Mouse (Mus musculus): ENCODE data around the gene BC048403. TPM values are rescaled to one million over a fixed set of nuclear protein-coding genes. Genes with fewer than 3 reads are reported as not detected.

Gene BC048403
- total RNA-seq (2015; ENCODE audit: low replicate concordance) (2.9 and 5.9 TPM in 2 replicates), total RNA-seq (2017; ENCODE audit: low replicate concordance) (not detected in 2 replicates)

DNA sequence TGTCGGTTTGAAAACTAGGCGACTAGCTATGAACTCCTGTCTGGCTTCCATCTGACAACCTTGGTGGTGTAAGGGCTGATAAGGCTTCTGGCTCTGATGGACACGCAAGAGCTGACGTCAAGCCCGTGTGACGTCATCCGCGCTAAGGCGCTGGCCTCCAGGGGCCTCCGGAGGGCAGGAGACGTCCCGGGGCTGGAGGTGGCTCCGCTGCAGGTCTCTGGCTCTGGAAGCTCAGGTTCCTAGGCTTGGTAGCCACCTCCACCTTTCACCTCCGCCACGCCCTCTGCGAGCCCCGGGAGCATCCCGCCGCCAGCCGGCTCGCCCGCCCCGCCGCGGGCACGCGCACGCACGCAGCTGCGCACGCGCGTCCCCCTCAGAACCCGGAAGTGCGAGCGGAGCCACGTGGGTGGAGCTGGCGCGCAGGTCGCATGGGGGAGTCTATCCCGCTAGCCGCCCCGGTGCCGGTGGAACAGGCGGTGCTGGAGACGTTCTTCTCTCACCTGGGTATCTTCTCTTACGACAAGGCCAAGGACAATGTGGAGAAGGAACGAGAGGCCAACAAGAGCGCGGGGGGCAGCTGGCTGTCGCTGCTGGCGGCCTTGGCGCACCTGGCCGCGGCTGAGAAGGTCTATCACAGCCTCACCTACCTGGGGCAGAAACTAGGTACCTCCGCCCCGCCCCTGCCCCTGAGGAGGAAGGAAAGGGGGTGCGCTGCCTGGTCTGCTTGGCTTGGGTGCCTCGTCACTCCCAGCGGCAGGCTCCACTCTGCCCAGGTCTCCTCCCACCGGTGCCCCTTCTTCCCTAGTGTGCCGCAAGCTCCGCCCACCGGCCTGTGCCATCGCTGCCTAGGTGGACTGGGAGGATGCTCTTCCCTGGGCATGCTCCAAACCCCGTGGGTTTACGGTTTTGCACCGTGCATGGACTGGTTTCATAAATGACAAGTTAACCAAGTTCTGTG is at the start of gene BC048403:
BC048403 (plus strand) TSS at position 390 of the 958 bp plus-strand sequence.
- peak; percentile 93 for ATAC-seq (replicated peaks; ENCODE audit: low FRiP score, poor library complexity, severe bottlenecking)

DNA sequence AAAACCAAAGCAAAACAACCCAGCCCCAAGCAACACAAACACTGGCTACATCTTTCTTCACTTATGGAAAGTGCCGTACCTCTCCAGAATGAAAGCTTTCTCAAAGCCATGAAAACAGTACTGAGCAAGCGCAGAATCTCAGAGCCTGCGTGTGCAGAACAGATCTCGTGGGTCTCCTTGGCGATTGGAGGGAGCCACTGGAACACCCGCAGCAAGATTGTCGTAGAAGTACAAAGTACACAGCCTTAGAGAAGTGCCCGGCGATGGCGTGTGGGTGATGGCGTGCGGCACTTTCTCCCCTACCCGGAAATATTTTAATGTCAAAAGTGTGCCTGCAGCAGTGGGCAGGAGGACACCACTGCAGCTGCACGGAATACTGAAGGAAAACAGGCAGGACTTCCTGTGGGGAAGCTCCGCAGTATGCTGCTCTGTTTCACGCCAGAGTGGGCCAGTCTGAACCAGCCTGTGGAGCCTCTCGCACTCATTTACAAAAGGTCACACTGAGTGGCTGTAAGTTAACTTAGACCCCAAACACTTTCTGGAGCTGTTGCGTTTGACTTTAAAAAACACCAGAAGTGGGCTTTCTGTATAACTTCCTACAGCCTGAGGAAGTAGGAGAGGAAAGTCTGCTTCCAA is 46.7 kb upstream of the BC048403 start:
- ATAC-seq (replicated peaks; ENCODE audit: low FRiP score, poor library complexity, severe bottlenecking) = no peak

DNA sequence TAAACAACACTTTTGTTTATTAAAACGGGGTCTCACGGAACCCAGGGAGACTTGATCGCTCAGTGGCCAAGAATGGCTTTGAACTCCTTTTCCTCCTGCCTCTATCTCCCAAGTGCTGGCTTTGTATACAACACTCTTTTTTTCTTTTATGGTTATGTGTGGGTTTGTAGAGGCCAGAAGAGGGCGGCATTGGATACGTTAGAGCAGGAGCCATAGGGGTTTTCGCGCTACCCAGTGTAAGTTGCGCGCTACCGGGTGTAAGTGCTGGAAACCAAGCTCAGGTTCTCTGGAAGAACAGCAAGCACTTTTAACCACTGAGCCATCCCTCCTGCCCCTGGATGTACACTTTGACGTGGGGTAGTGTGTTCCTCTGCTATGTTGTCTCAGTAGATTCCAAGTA is 45.2 kb upstream of the BC048403 start:
- ATAC-seq (replicated peaks; ENCODE audit: low FRiP score, poor library complexity, severe bottlenecking) = no peak

DNA sequence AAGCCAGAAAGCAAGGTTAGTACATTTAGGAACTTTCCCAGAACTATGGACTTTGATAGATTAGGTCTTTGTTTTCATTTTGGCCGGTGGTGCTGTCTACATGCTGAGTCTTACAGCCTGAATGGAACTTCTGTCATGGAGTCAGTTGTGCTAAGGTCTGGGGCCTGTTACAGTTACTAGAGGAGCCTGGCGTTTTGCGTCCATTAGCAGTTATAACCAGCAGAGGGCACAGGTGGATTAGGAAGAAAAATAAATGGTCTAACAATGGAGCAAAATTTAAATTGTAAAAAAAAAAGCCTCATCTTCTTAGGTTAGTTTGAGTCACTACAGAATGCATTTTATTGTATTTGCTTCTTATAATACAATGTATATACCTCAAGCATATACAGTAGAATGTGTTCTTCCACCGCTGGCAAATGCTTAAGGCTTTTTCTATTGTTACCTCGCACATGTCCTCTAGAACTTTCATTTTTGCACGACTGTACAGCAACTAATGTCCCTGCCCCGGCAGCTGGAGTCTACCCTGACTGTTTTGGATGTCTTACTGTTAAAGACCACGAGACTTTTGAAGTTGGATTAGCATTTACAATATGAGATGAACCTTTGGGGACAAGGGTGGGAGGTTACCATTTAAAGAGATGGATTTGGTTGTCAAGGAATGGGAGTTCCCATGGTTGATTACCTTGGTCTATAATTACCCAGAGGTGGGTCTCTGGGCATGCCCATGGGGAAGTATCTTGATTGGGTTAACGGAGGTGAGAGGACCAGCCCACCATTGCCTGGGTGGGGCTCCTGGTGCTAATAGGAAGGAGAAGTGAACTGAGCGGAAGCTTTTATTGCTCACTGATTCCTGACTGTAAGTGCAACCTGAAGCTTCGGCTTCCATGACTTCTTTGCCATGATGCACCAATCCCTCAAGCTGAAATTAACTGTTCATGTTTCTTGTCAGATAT is 38.2 kb upstream of the BC048403 start:
- no peak for ATAC-seq (replicated peaks; ENCODE audit: low FRiP score, poor library complexity, severe bottlenecking)

DNA sequence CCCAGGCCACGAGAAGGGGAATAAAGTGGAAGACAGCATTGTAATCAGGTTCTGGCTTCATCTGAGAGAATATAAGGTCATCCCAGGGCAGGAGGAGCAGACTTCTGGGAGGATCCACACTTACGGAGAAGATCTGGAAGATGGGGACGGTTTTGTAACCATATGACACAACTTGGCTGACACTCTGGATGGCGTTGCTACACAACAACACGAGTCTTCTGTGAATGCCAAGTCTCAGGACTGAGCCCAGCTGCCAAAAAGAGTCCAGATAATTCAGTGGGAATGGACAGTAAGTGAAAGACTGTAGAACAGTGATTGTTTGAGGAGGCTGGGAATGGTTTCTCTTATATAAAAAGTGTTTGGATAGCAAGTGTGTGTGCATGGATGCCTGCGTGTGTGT is 36.1 kb upstream of the BC048403 start:
- ATAC-seq (replicated peaks; ENCODE audit: low FRiP score, poor library complexity, severe bottlenecking) = no peak

DNA sequence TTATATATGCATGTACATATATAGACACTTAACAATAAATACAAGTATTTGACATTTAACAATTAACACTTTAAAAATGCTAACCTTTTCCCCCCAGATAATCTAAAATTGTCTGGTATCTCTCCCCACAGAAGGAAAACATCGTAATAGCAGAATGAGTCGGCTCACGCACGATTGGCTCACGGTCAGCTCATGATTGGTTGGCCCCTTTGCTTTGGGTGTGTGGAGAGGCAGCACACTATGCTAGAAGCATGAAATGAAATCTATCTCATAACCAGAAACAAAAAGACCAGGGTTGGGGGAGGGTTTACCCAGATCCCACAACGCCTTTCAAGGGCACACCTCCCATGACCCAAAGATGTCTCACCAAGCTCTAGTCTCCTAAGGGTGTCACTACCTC is 34.9 kb upstream of the BC048403 start:
- ATAC-seq (replicated peaks; ENCODE audit: low FRiP score, poor library complexity, severe bottlenecking) = no peak

DNA sequence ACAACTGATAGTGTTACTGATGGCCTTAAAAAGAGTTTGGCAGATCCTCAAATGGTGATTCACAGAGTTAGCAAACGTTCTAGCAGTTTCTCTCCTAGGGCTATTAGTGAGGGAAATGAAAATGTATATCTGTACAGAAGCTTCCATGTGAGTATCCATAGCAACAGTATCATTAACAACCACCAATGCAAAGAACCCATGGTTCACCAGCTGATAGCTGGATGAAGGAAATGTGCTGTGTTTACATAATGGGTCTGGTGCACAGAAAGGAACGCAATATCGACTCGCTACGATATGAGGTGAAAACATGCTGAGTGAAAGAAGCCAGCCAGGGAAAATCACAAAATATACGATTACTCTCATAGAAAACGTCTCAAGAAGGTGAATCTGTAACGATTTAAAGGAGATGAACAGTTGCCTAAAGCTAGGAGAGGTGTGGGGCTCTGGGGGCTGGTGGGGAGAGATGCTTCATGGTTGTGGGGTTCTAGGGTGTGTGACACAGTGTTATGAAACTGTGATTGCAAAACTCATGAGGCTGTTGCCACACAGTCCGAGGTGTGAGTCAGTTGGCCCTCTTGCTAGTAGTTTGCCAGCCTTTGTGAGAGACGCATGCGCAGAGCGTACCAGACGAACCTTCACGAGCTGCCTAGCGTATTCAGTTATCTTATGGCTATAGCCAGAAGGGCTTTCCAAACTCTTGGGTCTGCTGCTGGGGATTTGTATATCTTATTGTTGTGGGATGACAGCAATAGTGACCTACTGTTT is 34.2 kb upstream of the BC048403 start:
- ATAC-seq (replicated peaks; ENCODE audit: low FRiP score, poor library complexity, severe bottlenecking) = no peak

DNA sequence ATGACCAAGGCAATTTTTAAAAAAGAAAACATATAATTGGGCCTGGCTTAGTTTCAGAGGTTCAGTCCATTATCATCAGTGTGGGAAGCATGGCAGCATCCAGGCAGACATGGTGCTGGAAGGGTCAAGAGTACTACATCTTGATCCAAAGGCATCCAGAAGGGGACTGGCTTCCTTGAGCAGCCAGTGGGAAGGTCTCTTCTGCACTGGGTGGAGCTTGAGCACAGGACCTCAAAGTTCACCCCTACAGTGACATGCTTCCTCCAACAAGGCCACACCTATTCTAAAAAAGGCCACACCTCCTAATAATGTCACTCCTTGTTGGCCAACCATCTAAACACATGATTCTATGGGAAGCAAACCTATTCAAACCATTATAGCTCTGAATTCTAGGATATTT is 22.9 kb upstream of the BC048403 start:
- no peak for ATAC-seq (replicated peaks; ENCODE audit: low FRiP score, poor library complexity, severe bottlenecking)

DNA sequence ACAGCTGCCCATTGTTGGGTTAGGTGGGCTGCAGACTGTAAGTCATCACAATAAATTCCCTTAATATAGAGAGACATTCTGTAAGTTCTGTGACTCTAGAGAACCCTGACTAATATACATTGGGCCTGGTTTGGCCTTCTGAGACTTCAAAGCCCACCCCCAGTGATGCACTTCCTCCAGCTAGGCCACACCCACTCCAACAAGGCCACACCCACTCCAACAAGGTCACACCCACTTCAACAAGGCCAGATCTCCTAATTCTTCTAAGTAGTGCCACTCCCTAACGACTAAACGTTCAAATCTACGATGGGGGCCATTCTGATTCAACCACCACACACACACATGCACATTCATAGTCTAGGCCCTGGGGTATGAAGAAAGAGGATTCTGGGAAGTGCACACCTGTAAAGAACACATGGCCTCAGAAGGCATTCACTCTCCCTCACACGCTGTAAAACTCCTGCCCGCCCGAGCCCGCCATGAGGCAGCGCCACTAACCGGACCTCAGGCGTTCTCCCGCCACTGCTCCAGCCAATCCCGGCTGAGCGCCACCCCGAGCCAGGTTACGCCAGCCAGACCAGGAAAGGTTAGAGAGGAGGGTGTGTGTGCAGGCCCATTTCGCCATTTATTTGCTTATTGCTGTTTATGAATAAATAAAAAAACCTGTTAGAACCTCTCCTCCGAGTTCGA is 20.7 kb upstream of the BC048403 start:
- ATAC-seq (replicated peaks; ENCODE audit: low FRiP score, poor library complexity, severe bottlenecking) = no peak

DNA sequence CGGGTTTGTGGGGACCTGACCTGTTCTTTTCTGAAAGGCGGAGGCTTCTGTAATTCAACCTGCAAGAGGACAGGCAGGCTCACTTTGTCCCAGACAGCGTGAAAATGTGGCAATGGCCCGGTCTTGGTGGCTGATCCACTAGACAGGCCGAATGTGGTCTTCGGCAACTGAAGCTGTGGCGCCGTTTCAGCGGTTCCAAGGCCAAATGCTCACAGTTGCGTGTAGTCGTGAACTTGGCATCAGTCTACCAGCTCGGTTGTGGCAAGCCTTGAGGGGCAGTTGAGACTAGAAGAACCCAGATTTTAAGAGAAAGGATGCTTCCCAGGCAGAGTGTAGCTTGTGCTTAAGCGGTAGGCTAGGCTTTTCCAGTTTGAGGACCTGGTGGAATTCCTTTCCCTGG is 19.0 kb upstream of the BC048403 start:
- no peak for ATAC-seq (replicated peaks; ENCODE audit: low FRiP score, poor library complexity, severe bottlenecking)

DNA sequence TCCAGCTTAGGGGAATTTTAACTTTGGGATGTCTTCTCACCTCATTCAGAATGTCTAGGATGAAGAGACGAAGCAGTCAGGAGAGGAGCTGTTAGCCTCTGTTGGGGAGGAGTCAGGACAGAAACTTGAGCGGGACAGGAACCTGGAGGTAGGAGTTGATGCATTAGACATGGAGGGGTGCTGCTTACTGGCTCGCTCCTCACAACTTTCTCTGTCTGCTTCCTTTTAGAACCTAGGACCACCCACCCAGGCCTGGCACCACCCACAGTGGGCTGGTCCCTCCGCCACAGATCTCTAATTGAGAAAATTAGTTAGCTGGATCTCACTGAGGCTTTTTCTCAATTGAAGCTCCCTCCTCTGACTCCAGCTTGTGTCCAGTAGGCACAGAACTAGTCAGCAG is 13.2 kb upstream of the BC048403 start:
- no peak for ATAC-seq (replicated peaks; ENCODE audit: low FRiP score, poor library complexity, severe bottlenecking)

DNA sequence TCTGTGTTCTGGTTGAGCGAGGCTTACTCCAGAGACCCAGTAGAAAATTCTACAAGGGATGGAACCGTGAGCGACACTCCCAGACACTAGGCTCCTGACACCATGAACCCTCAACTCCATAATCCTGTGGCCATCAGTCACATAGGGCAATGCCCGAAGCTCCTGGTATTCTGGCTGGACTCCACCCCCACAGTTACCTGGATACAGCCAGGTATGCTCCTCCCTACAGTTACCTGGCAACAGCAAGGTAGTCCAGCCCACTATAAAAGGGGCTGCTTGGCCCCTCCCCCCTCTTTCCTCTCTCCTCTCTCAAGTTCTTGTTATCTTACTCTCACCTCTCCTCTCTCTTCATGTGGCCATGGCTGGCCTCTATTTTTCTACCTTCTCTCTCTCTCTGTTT is 12.6 kb upstream of the BC048403 start:
- ATAC-seq (replicated peaks; ENCODE audit: low FRiP score, poor library complexity, severe bottlenecking) = no peak

DNA sequence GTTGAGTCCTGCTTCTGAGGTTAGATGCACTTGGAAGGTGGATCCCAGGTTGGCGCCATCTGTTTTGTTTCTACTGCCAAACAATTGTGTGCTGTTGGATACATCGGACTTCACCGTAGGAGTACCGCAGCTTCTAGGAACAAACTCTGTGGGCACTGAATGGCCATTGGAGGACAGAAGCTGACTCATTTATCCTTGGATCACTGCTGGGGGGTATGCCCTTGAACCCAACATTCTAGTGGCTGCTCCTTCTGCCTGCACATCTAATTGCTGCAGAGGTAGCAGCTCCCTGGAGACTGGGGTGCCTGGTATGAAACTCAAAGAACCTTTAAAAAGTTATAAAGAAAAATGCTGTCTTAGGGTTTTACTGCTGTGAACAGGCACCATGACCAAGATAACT is 11.5 kb upstream of the BC048403 start:
- ATAC-seq (replicated peaks; ENCODE audit: low FRiP score, poor library complexity, severe bottlenecking) = no peak

DNA sequence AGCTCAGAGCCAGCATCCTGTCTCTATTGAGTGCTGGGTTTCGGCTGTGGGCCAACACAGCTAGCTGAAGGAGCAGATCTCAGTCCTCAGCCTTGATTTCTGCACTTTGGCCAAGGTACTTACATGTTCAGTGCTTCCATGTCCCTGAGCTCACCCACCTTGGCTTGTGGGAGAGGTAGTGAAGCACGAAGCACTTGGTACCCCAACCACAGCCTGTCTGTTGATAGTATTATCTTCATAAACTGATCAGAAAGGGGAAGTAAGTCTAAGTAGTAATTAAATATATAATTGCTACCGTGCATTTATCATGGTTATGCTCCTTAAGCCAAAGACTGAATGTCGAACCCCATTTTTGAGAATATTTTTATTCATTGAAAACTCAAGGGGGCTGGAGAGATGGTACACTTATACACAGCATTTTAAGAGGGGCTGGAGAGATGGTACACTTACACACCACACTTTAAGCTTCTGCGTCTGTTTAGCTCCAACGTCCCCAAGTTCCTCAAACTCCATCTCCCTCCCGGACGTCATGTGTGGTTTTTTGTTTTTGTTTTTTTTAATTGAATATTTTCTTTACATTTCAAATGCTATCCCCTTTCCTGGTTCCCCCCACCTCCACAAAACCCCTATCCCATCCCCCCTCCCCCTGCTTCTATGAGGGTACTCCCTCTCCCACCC is 8.6 kb upstream of the BC048403 start:
- ATAC-seq (replicated peaks; ENCODE audit: low FRiP score, poor library complexity, severe bottlenecking) = no peak

DNA sequence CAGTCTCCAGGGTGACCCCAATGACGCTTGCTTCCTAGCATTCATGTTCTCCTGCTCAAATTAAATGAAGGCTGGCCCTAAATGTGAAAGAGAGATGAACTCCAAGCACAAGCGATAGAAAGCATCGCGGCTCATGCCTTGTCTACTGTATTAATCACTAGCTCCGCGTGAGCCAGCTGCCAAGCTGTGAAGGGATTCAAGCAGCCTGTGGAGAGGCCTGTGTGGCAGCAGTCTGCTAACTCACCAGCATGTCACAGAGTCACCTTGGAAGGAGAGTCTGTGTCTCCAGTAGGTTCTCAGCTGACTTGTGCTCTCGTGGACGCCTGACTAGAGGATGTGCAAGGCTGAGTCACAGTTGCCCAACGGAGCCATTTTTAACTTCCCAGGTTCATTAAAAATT is 7.2 kb upstream of the BC048403 start:
- ATAC-seq (replicated peaks; ENCODE audit: low FRiP score, poor library complexity, severe bottlenecking) = no peak

DNA sequence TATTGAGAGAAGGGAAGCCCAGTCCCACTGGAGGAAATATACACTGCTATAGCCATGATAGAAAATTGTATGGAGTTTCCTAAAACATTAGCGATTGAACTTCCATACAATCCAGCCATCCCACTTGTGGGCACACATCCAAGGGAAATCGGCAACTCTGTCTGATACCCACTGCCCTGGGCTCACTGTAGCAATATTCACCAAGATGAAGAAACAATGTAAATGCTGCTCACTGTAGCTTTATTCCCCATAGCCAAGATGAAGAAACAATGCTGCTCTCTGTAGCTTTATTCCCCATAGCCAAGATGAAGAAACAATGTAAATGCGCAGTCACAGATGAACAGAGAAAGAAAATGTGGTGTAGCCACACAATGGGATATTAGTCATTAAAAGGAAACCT is 2.5 kb upstream of the BC048403 start:
- ATAC-seq (replicated peaks; ENCODE audit: low FRiP score, poor library complexity, severe bottlenecking) = no peak

DNA sequence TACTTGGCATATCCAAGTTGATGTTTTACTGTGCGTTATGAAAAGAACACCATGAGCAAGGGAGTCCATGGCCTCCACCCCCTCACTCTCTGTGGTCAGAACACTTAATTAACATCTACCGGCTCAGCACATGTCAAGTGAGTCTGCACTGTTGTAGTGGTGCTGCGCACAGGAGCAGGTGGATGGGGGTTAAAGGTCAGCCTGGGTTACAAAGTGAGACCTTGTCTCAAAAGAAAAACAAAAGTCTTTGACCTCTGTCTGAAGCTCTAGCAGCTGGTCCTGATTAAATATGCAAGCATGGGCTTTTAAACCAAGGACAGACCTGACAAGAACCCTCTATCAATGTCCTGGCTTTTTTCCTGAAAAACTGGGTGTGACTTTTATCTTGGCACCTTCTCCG is 2.6 kb downstream of the BC048403 start:
- no peak for ATAC-seq (replicated peaks; ENCODE audit: low FRiP score, poor library complexity, severe bottlenecking)

DNA sequence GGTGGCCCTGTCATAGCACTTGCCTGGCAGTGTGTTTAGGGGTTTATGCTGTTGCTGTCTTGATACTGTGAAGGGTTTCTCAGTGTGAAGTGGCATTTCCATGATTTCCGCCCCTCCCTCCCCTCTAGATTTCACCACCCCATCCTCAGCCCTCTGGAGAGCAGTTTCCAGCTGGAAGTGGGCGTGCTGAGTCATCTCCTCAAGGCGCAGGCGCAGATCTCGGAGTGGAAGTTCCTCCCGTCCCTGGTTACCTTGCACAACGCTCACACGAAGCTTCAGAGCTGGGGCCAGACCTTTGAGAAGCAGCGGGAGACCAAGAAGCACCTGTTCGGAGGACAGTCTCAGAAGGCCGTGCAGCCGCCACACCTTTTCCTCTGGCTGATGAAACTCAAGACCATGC is 10.4 kb downstream of the BC048403 start:
- ATAC-seq (replicated peaks; ENCODE audit: low FRiP score, poor library complexity, severe bottlenecking) = no peak

Data from erythroid progenitor cell, adult 5-6 weeks (primary cell).